Mouse (Mus musculus) CD4-positive naive resting alpha-beta T cell, adult 76 days (primary cell): ENCODE results near the gene Fbxw27. TPM values are rescaled to one million over a fixed set of nuclear protein-coding genes. Genes with fewer than 3 reads are reported as not detected.

Experiments
- total RNA-seq: library from RNA; stranded (reverse); gene quantifications from one replicate; pipeline ENCODE4 v1.2.4, GENCODE M21; 2023

Gene Fbxw27
- total RNA-seq, result not detected

GRCm38 (mm10) chr9:109790570-109790969, at the start of gene Fbxw27:
Gene Fbxw27 (minus strand): TSS chr9:109790670.

GRCm38 (mm10) chr9:109832391-109833087, 42.1 kb upstream of the Fbxw27 start, which contains the start of gene Nme6:
Gene Nme6 (plus strand): TSS chr9:109832749.

GRCm38 (mm10) chr9:109811980-109812379, 21.5 kb upstream of the Fbxw27 start, which contains the start of gene Spink8:
Gene Spink8 (plus strand): TSS chr9:109812280.

DNA sequence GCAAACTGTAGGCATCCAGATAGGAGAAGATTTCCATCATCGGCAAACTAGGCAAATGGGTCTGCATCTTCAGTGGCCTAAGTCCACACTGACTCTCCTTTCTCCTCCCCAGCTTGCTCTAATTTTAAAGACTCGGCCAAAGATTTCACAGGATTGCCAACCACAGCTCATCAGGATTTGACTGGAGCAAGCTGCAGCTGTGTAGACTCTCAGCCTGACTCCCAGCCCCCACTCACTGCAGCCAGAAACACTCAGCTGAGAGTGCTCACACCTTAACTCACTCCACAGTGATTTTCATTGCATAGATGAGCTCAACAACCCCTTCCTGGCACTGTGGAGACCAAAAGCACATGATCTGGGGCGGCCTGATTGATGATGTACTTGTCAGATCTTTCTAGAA, 44.5 kb downstream of the Fbxw27 start, which contains the start of gene Fbxw26:
Gene Fbxw26, minus strand, starts transcription at position 101 of the 400 bp plus-strand sequence.

Other genes with a start within 250 kb of the Fbxw27 start
- gene Fbxw15, start 222.4 kb downstream of the Fbxw27 start, total RNA-seq, result not detected
- not detected for gene Fbxw24, start 164.6 kb downstream of the Fbxw27 start, total RNA-seq
- gene Fbxw25, start 126.0 kb downstream of the Fbxw27 start, total RNA-seq, result not detected
- gene Fbxw18, start 88.0 kb downstream of the Fbxw27 start, total RNA-seq, result not detected
- gene Fbxw26, start 44.6 kb downstream of the Fbxw27 start, total RNA-seq, result not detected
- not detected for gene Spink8, start 21.6 kb upstream of the Fbxw27 start, total RNA-seq
- gene Nme6, start 42.1 kb upstream of the Fbxw27 start, total RNA-seq, result 8.8 TPM
- gene Camp, start 58.9 kb upstream of the Fbxw27 start, total RNA-seq, result 2.4 TPM
- 10.4 TPM for gene Cdc25a, start 84.9 kb upstream of the Fbxw27 start, total RNA-seq
- 69.6 TPM for gene Map4, start 140.8 kb upstream of the Fbxw27 start, total RNA-seq